Mouse (Mus musculus) brain, adult 2 months (tissue): Measurements from ENCODE around the gene Hacd2.

Experiments used
- DNase-seq: peaks from one replicate; pipeline ENCODE4 v3.0.0; 2011; ENCODE audit warnings: low read depth, low spot score

Hacd2 gene

DNA sequence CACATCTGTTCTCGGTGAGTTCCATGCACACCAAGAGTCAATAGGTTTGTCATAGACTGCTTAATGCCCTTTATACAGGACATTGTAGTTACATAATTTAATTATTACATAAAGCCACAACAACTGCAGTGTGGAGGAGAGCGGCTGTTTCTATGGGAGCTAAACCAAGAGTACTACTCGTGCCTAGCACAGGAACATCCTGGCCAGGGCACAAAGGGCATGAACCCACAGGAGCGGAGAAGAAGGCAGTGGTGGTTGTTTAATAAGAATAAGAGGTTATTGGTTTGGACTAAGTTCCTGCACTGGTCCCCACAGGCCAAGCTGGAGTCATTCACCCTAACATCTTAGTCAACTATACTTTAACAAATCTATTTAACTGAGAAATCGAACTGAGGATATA, 16.0 kb upstream of the Hacd2 start:
- no peak for DNase-seq

DNA sequence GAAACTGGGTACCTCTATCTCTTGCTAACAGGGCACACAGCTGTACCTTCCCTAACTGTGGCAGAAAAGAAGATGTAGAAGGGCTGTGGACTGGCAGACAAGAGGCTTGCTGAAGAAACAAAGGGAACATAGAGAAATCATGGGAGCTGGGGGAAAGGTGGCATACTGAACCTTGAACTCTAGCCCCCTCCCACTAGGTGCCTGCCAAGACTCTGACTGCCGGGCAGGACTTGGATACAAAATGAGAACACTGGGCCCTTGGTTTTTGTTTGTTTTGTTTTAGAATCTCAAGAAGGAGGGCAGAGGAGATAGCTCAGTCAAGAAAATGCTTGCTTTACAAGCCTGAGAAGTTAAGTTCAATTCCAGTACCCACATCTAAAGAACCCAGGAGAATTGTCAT, 14.9 kb upstream of the Hacd2 start:
- DNase-seq: no peak

- no peak for DNase-seq
Observed at GRCm38 (mm10) chr16:35008447-35008846, 13.8 kb upstream of the Hacd2 start.

- no peak for DNase-seq
Observed at GRCm38 (mm10) chr16:35013501-35013900, 8.7 kb upstream of the Hacd2 start.

DNA sequence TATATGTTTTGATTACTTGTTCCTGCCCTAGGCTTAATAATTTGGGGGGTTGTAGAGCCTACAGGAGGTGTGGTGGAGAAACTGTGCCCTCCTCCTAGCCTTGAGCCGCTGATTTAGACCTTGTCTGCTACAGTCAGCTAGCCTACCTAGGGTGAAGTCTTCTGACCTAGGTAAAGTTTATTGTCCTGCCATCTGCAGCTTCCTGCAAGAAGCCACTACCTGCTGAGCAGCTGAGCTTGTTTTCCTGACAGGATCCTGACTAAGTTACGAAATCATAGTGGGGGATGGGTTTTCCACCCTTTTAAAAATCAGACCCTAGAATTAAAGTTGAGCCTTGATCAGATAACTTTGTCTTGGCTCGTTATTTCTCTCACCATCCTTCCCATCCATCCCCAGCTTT, 5.7 kb upstream of the Hacd2 start:
- DNase-seq: no peak

- DNase-seq: no peak
Observed at GRCm38 (mm10) chr16:35018470-35018974, 3.7 kb upstream of the Hacd2 start.

GRCm38 (mm10) chr16:35021903-35022241, 356 bp upstream of the Hacd2 start:
- no peak for DNase-seq

- DNase-seq: no peak
Observed at GRCm38 (mm10) chr16:35023138-35023735, 1.0 kb downstream of the Hacd2 start.

- no peak for DNase-seq
Observed at GRCm38 (mm10) chr16:35024300-35024699, 2.1 kb downstream of the Hacd2 start.

GRCm38 (mm10) chr16:35025347-35025746, 3.1 kb downstream of the Hacd2 start:
- no peak for DNase-seq

GRCm38 (mm10) chr16:35033241-35033640, 11.0 kb downstream of the Hacd2 start:
- DNase-seq: no peak

DNA sequence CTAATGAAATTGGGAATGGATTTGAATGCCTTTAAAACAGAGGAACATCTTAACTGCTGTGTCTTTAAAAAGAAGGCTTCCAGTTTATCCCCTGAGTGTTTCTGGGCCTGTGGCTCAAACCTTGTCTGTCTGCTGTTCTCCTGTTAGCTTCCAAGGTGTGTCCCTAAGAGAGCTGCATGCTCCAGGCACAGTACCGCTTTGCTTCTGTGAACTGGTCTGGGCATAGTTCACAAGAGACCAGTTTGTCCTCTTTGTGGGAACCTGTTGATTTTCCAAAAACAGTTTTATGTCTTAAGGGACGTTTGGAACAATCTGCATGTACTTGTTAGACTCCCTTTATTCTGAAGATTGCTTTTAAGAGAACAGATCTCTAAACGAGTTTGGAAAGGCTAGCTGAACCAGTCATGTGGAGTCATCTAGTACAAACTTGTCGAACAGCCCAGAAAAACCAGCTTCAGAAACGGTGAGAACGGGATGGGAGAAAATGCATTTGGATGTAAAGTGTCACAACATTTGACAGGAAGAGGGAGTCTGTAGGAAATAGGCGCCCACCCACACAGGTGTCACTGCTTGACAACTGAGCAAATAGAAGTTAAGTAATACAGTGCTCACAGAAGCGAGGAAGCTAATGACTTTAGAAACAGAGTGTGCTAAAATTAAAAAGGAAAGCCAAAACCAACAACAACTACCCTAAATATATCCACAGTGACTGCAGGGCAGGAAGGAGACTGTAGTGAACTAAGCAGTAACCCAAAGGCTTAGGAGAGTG, 11.8 kb downstream of the Hacd2 start:
- DNase-seq: peak; percentile 56

GRCm38 (mm10) chr16:35034971-35035370, 12.7 kb downstream of the Hacd2 start:
- DNase-seq: no peak

GRCm38 (mm10) chr16:35036754-35037153, 14.5 kb downstream of the Hacd2 start:
- peak; percentile 47 for DNase-seq

GRCm38 (mm10) chr16:35038343-35039057, 16.3 kb downstream of the Hacd2 start:
- no peak for DNase-seq

DNA sequence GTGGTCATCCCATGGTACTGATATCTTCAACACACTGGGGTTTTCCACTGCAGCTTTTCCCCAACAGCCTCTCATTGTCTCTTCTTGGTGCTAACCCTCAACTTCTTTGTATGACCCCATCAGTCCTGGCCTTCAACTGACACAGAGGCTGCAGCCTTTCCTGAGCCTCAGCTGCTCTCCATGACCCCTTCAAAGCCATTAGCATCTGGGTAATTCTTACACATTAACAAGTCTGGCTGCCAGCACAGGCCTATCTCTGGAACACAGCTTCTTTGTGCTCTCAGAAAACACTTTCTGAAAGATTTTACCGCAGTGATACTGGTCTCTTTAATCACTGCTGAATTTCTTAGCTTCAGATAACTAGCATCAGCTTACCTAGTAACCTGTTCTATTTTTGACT, 17.9 kb downstream of the Hacd2 start:
- DNase-seq: no peak

GRCm38 (mm10) chr16:35041001-35041400, 18.8 kb downstream of the Hacd2 start:
- no peak for DNase-seq

- DNase-seq: no peak
Observed at GRCm38 (mm10) chr16:35046081-35046775, 24.0 kb downstream of the Hacd2 start.

DNA sequence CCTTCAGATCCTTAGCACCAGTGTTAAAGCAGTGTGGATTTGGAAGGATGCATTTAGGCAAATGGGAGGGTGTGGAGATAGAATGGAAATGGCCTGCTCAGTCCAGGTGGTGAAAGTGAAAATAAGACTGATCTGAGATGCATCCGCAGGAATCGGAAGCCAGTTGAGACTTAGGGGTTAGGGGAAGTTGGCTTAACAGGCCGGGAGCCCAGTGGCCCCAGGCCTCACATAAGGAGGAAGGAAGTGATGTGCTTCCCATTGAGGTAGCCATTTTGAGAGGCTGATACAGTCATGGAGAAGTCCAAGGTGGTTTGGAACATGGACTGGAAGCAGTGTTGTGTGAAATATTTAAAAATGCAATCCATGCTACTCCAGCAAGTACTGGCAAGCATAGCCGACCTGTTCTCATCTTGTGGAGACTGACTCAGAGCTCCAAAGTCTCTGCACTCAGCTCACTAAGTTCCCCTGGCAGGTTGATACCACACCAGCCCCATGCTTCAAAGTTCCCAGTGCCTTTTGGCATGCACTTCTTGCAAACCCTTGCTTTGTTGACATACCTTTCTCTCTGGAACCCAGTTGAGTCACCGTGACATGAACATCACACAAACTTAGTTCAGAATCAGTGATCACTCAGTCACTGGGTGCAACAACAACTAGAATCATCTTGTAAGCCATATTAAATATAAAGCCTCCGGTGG, 25.2 kb downstream of the Hacd2 start:
- no peak for DNase-seq

GRCm38 (mm10) chr16:35051066-35051465, 28.8 kb downstream of the Hacd2 start:
- peak; percentile 52 for DNase-seq

- DNase-seq: no peak
Observed at GRCm38 (mm10) chr16:35052191-35052590, 30.0 kb downstream of the Hacd2 start.
